Mouse (Mus musculus): Measurements from ENCODE around the gene Kpna4.
"Not testable (repeated sequence)": the region's sequence is repeated elsewhere in the genome, so short reads cannot be mapped to it uniquely, and the experiment has no call there.

The Kpna4 gene

DNA sequence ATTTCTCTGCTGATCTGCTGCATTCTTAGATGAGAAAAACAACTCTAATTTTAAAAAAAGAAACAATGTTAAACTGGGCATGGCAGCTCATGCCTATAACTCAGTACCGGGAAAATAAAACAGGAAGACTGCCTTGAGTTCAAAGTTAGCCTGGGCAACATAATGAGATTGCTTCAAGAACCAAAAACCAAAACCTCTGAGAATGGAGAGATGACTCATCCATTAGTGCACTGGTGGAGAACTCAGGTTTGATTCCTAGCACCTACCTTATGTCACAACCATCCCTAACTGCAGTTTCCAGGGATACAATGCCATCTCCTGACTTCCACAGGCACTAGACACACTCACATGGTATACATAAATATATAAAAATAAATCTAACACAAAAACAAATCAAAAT, 17.8 kb downstream of the Kpna4 start:
- DNase-seq (ENCODE audit: low spot score in 2 of 2): no peak

DNA sequence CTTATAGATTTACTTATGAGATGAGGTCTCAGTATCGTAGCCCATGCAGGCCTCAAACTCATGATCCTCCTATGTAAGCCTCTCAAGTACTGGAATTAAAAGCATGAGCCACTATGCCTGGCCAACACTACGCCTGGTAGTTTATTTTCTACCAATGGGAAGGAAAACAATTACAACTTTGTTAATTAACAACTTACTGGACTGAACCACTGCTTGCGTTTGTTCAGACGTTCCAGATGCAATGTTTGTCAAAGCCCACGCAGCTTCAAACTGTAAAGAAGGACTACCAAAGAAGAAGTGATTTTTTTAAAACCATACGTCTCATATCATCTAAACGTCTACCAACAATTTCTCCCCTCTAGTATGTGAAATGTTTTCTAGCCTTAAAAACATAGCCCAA, 32.5 kb downstream of the Kpna4 start:
- no peak for DNase-seq (ENCODE audit: low spot score in 2 of 2)

DNA sequence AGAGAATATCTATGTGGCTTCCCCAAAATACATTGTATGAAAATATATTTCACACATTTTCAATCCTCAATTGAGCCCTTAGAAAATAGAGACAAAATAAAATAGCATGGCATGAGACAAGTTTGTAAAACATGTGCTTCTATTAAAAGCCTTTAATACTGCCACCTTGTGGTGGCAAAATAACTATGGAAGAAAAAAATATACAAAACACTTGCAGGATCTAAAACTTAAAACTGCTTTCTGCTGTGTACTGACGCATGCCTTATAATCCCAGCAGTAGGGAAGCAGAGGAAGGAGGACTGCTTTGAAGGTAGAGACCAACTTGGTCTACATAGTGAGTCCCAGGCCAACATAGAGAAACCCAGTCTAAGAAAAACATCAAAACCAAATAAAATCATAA, 62.9 kb downstream of the Kpna4 start:
- no peak for DNase-seq (ENCODE audit: low spot score in 2 of 2)

DNA sequence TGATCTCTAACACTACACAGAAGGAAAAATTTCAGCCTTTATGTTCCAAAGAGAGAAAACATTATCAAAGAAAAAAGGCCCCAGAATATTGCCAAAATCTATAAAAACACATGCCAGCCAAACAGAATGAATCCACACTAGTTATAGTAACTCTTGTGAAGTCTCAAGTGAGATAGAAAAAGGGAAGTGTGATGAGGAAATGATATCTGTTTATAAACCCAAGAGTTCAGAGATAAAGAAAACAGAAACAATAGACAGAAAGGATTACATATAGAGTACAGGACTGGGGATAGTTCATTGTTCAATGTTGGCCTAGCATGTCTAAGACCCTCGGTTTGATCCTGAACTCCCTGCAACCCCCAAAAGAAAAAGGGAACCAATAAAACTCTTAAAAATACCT, 64.1 kb downstream of the Kpna4 start:
- no peak for DNase-seq (ENCODE audit: low spot score in 2 of 2)

DNA sequence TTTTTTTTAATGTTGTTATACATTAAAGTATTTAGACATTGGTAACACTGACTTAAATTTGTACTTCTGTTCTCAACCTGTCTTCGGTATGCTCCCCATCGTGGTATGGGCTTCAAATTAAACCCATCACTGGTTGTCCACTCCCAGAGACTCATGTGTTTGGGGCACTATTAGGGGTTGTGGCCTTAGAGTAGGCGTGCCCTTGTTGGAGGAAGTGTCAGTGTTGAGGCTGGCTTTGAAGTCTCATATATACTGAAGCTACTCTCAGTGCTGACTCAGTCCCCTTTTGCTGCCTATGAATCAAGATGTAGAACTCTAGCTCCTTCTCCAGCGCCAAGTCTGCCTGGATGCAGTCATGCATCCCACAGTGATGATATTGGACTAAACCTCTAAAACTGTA, 66.2 kb downstream of the Kpna4 start:
- no peak for DNase-seq (ENCODE audit: low spot score in 2 of 2)

DNA sequence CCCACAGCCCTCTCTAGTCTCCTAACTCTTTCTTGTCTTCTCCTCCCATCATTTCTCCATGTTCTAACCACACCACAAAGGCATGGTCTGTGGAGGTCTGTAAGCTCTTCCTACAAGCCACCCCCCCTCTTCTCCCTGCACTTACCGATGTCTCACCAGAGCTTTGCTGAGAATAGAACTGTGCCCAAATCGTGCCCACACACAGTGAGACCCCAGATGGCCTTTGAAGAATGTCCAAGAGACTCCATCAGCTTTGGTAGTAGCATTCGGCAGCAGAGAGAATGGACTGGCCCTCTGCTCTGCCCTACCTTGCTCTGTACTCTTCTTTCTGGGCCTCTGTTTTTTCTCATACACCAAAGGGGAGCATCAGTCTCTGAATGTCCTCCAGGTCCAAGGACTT, 71.0 kb downstream of the Kpna4 start:
- no peak for DNase-seq (ENCODE audit: low spot score in 2 of 2)

DNA sequence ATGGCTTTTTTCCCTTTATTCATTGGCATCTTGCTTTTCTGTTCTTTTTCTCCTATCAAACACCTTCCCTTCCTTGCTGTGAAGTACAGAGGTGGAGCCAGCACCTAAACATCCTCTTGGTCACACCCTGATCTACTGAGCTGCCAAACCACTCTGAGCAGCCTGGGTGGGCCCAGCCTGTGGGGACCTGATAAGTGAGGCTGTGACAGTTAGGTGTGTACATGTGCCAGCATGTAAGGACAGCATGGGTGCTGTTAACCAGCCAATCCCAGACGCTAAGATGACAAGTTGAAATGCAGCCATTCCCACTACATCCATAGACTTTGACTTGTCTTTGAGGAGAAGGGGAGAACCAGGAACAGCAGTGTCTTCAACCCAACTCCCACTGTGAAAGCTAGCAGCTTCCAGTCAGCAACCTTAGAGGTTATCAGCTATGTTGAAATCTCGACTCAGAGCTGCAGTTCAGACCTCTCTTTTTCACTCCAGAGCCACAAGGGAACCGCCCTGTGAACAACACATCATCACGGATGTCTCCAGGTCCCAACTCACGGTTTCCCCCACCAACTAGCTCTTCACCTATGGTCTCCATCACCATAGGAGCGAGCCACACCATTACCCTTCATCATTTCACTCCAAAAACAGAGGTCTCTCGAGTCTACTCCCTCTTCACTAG, 72.0 kb downstream of the Kpna4 start:
- no peak for DNase-seq (ENCODE audit: low spot score in 2 of 2)

DNA sequence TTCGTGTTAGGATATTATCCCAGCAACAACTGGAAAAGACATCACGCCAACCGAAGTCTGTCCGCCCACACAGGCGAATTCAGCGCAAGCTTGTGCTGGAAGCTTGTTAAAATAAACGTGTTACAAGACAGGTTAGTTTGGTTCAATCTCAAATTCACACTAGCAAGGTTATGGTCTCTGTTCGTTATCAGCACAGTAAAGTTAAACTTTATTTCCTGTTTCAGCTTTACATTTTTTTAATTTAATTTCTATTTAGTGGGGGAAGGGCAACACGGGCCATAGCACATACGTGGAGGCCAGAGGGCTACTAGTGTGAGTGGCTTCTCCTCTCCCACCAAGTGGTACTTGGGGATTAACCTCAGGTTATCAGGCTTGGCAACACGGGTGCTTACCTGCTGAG, 75.0 kb downstream of the Kpna4 start:
- DNase-seq (ENCODE audit: low spot score in 2 of 2): no peak

DNA sequence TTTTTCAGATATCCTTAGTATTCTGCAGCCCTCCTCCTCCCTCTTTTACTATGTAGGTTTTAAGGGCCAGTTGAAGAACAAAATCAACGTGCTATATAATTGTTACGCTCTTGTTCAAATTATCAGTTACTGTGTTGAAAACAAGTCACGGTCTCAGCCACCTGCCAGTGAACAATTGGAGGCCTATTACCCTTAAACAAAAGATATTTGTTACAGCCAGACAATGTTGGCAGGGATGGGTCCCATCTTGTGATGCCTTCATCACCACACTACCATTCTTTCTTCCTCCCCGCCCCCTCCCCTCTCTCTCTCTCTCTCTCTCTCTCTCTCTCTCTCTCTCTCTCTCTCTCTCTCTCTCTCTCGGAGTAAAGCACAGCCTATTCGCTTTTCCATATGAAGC, 77.9 kb downstream of the Kpna4 start:
- DNase-seq (ENCODE audit: low spot score in 2 of 2): no peak

DNA sequence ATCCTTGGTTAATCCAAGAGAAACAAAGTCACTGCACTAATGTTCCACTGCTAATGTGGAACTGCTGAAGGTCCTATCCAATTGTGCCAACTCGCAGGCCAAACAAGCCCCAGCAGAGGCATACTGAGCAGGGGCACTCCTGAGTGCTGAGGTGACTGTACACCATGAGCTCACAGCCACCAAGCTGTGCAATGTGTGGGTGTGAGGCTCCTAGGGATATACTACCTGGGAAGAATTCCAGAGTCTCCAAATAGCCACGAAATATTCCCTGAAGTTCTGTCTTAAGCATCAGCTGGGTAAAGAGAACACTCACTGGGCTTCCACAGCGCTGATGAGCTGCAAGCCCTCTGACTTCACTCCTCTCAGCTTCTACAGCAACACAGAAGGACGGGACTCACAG, 79.2 kb downstream of the Kpna4 start:
- DNase-seq (ENCODE audit: low spot score in 2 of 2): no peak

DNA sequence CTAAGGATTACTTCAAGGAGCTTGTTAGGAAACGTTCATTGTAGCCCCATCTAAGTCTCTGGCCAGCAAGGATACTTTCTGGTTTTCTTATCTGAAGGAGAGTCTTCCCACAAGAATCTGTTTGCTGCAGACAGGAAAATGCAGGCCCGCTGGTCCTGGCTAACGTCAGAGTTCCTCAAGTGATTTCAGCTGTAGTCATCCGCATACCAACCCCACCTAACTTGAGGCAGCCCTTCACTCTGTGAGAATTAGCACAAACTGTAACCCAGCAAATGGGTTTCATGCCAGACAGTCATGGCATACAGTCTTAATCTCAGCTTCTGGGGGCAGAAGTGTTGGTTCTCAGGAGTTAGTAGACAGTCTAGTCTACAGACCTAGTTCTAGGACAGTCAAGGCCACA, 80.4 kb downstream of the Kpna4 start:
- no peak for DNase-seq (ENCODE audit: low spot score in 2 of 2)

DNA sequence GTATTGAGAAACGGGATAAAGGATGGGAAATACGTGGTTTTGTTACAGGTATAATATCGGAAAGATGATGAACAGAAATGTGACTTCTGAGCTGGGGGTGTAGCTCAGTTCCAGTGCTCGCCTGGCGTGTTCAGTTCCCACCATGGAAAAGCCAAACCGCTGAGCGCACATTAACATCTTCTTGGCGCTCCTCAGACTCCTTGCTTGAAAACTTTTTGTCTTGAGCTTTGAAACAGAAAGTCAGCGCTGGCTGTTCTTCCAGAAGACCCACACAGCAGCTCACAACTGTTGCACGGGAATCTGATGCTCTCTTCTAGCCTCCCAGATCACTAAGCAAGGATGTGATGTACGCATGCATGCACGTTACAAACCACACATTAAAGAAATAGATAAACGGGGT, 81.2 kb downstream of the Kpna4 start:
- DNase-seq (ENCODE audit: low spot score in 2 of 2): no peak

DNA sequence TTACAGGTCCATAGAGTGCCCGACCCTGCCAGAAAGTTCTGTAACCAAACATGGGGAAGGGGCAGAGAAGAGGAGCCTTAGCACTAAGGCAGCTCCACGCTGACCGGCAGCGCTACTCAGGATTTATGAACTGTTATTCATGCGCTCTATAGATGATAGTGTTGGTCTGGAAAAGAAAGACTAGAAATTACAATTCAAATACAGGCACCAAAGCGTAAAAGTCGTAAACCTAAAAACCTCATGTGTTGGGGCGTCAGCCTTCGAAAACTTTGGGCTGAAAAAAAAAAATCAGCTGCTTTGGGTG, 81.6 kb downstream of the Kpna4 start:
- DNase-seq (ENCODE audit: low spot score in 2 of 2): no peak

DNA sequence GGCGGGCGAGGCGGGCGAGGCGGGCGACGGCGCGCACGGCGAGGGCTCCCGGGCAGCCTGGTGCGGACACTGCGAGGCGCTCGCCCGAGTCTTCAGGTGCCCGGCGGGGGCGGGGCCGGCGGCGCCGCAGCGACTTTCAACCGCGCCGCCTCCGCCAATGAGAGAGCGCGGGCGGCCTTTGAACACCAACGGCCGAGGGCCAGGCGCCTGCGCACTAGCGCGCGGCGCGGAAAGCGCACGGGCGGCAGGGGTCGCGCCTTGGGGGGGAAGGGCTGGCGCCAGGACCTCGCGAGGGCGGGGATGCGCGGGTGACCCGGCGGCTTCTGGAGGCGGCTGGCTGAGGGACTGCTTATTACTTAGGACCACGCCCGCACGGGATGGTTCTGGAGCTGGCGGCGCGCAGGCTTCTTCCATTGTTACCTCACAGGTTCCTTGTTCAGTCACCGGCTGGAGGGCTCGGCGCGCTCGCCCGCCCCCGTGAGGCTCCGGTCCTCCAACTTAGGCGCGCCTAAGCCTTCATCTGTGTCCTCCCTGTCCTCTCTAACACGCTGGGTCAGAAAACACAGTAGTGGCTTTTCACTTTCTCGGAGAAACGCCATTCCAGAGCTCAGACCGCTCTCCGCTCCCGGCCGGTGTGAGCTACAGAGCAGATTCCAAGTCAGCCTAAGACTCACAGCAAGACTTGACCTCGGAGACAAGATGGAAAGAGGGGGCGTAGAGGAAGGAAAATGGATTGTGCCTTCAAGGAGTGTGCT, 82.1 kb downstream of the Kpna4 start, which contains the start of gene Trim59:
Gene Trim59 (minus strand): TSS at position 111 of the 755 bp plus-strand sequence.
- peak; percentile 70 to 74 for DNase-seq (ENCODE audit: low spot score in 2 of 2)

DNA sequence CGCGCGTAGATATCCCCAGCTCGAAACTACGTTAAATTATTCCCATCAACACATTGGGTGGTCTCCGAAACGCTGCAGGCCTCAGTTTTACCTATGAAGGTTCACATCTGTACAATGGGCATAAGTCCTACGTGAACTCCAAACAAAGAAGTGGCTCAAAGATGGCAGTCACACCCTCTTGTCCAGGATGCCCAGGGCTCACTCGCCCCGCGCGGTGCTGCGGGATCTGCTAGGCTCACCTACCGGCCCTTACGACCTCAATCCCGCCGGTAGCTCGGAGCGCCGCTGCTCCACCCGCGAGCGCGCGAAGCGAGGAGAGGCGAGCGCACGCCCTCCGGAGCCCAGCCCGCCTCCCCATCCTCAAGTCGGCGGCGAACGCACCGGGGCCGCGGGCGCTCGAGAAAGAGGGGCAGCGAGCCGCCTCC, 82.7 kb downstream of the Kpna4 start:
- DNase-seq (ENCODE audit: low spot score in 2 of 2): peak; percentile 16 to 28

DNA sequence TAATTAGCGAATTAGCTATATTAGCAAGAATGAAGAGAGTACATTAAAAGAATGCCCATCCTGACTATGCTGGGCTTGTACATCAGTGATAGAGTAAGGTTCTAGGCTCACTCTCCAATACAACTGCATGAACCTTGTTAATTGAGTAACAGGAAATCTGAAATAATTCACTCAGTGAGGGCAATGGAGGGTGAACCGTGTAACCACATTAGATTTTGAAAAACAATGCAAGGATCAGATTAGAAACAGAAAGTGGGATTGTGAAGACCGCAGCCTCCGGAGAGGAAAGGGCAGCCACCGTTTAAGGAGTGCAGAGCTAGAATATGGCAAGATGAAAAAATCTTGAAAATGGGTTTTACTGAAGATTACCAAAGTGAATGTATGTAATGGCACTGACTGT, 85.6 kb downstream of the Kpna4 start:
- DNase-seq (ENCODE audit: low spot score in 2 of 2): no peak

DNA sequence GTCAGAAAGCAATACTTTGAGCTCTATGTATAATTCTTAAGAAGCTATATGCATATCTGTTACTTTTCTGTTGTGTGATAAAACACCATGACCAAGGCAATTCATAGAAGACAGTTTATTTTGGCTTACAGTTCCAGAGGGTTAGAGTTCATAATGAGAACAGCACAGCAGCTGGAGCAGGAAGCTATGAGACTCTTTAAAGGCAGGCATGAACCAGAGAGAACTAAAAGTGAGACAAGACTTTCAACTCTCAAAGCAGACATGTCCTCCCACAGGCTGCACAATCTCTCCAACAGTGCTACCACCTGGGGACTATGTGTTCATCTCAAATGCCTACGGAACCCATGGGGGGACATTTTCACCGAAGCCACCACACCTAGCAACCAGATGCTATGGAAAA, 86.8 kb downstream of the Kpna4 start:
- no peak for DNase-seq (ENCODE audit: low spot score in 2 of 2)

DNA sequence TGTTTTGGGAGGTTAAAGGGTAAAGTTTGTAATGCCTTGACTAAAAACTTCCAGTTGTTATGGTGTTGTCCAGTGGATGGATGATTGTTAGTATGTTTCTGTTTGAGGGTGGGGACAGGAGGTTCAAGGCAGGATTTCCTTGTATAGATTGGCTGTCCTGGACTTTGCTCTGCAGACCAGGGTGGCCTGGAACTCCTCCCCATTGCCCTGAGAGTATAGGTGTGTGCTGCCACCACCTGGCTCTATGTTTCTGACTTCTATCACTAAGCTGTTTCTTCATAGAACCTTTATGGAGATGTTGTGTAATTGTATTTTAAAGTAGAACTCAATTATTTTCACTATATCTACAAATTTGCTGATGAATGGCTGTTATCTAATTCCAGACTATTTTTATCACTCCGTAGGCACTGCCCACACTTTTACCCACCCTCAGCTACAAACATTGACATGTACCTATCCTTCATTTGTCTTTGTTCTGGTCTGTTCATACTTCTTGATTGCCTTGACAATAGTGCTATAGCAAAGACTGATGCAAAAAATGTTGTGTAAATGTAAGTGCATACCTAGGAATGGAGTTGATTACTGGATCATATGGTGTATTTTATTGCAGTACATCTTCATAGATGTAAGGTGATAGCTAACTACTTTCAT, 100.7 kb downstream of the Kpna4 start:
- DNase-seq (ENCODE audit: low spot score in 2 of 2): no peak

DNA sequence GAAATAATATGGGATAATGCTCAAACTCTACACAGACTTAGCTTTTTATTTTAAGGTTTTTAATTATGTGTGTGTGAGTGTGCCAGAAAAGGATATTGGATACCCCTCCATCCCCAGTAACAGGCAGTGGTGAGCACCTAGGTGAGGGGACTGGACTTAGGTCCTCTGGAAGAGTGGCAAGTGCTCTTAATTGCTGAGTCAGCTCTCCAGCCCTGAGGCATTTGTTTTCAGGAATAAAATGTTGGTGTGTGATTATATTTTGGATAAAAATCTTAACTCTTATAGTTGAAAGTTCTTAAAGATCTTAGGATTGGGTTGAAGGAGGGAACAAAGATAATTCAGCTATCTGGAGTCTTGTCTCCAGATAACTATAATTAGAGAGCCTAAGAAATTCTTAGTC, 106.1 kb downstream of the Kpna4 start:
- DNase-seq (ENCODE audit: low spot score in 2 of 2): no peak

DNA sequence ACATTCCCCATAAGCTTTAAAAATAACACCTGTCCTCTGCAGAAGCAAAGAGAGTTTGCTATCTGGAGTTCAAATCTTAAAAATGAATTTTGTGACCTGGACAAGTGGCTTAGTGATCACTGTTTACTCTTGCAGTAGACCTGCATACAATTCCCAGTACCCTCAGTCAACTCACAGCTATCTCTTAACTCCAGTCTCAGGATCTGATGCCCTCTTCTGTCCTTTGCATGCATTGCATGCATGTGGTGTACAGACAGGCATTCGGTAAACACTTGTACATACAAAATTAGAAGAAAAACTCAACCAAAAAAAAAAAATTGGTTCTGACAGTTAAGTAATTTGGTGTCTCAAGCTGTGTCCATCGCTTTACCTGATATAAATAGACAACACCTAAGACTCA, 106.6 kb downstream of the Kpna4 start:
- no peak for DNase-seq (ENCODE audit: low spot score in 2 of 2)

DNA sequence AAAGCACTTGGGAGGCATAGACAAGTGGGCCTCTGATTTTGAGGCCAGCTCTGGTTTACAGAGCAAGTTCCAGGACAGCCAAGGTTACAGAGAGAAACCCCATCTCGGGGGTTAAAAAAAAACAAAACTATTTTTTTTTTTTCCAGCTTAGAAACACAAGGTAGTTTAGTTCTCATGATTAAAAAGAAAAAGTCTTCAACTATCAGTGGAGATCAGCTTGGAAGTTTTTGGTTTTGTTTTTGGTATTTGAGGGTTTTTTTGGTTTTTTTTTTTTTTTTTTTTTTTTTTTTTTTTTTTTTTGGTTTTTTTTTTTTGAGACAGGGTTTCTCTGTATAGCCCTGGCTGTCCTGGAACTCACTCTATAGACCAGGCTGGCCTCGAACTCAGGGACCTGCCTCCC, 108.3 kb downstream of the Kpna4 start:
- DNase-seq (ENCODE audit: low spot score in 2 of 2): not testable (repeated sequence)

DNA sequence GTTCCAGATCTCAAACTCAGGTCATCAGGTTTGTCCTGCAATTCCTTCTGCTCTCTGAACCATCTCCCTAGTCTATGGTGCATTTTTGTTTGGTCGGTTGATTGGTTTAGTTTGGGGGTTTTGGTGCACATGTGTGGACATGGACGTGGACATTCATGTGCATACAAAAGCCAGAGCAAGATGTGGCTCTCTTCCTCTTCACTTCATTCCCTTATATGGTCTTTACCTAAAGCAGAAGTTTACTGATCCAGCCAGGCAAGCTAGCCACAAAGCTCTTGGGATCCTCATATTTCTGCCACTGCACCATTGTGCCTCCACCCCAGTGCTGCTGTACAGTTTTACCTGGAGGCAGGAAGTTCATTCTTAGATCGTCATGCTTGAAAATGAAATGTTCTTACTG, 109.7 kb downstream of the Kpna4 start:
- DNase-seq (ENCODE audit: low spot score in 2 of 2): no peak
